Mouse (Mus musculus): ENCODE measurements around the gene Myo1g. TPM values are rescaled to one million over a fixed set of nuclear protein-coding genes. Genes with fewer than 3 reads are reported as not detected.
"Not testable (repeated sequence)": the region's sequence is repeated elsewhere in the genome, so short reads cannot be mapped to it uniquely, and the experiment has no call there.

The Myo1g gene
- polyA plus RNA-seq, 1 experiment: 14.9 TPM

DNA sequence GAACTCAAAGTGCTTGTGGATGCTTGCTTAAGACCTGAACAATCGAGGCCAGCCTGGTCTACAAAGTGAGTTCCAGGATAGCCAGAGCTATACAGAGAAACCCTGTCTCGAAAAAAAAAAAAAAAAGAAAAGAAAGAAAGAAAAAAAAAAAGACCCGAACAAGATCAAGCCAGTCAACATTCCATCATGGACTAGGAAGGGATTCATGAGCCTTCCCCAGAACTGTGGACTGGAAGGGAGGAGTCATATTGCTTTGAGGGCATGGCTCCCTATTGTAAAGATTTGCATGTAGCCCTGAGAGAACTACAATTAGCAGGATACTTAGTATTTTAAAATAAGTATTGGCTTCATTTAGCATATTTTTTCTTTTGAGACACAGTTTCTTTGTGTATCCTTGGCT lies 23.9 kb upstream of the Myo1g start:
- no peak for DNase-seq (ENCODE audit: low read depth, low spot score)
- WGBS: 81% methylated on average over 3 of the region's 3 CpGs

GRCm38 (mm10) chr11:6530746-6531145 lies 10.0 kb upstream of the Myo1g start:
- 86% methylated on average over 3 of the region's 3 CpGs for WGBS
- DNase-seq (ENCODE audit: low read depth, low spot score): no peak

DNA sequence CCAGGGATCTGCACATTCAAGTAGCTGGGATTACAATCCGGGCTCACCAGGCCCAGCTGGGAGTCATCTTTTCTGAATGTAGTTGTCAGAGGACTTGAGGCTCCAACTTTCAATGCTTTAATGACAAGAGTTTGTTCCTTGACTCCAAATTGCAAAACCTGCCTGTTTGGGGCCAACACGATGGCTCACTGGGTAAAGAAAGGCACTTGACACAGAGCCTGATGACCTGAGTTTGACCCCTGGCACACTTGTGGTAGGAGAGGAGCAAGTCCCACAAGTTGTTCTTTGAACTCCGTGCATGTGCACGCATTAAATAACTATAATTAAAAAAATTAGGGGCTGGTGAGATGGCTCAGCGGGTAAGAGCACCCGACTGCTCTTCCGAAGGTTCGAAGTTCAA lies 9.2 kb upstream of the Myo1g start:
- 91% methylated on average over 8 of the region's 8 CpGs for WGBS
- DNase-seq (ENCODE audit: low read depth, low spot score): no peak

DNA sequence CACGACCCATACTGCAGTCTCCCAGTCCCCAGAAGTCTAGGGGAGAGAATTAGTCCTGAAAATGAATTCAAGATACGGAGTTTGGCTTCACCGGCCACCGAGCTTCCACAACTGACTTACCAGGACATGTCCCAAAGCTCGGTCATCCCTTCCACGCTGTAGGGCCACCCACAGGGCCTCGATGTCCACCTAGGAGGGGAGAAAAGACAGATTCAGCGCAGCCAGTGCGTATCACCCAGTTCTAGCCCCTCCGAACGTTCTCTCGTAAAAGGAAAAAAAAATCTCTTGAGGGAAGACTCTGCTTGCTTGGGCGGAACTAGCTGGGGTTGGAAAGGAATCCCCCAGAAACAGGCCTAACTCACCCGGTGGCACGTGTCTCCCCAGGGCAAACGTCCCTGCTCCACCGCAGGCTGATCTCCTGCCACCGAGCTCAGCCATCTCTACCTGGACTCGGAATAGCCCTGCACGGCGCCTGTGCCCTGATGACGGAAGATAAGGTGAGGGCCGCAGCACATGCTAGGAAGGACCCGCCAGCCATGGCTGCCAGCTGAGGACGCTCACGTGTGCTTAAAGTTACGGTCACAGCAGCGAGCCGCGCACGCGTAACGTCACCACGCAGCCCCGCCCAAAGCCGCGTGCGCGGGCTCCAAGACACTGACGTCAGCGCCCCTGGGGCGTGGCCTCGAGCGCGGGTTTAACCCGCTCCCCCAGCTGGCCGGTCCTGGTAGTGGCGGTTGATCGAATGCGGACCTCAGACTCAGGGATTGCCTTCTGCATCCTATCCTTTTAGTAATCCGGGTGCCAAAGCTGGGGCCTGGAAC lies 7.6 kb upstream of the Myo1g start:
- WGBS: under 1% methylated on average over 51 of the region's 51 CpGs
- peak; percentile 96 for DNase-seq (ENCODE audit: low read depth, low spot score)

- 10% methylated on average over 10 of the region's 10 CpGs for whole genome bisulfite sequencing
- DNase-seq (ENCODE audit: low read depth, low spot score): no peak
Measured at GRCm38 (mm10) chr11:6527256-6528185, 6.8 kb upstream of the Myo1g start.

- WGBS: 19% methylated on average over 13 of the region's 16 CpGs
- DNase-seq (ENCODE audit: low read depth, low spot score): not testable (repeated sequence)
Measured at GRCm38 (mm10) chr11:6526526-6527255, 5.9 kb upstream of the Myo1g start.

DNA sequence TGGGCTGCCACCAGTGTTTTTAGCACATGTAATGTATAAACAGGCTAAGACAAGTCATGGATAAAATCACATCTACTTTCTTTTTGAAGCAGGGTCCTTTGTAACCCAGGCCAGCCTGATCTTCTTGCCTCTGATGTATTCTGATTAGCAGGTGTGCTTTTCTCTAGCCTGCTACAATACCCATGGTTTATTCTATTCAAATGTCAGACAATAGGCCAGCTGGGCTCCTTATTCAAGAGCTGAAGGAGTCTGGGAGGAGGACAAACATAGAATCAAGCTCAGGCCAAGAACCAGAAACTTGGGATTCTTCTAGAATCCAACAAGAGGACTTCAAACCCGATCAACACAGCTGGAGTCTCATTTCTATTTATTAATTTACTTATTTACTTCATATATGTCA lies 4.5 kb upstream of the Myo1g start:
- WGBS: 87% methylated on average over 1 of the region's 1 CpGs
- DNase-seq (ENCODE audit: low read depth, low spot score): no peak

- DNase-seq (ENCODE audit: low read depth, low spot score): no peak
- WGBS: 84% methylated on average over 4 of the region's 4 CpGs
Measured at GRCm38 (mm10) chr11:6524880-6525238, 4.1 kb upstream of the Myo1g start.

GRCm38 (mm10) chr11:6524165-6524879 lies 3.6 kb upstream of the Myo1g start:
- DNase-seq (ENCODE audit: low read depth, low spot score): no peak
- 85% methylated on average over 8 of the region's 8 CpGs for WGBS

DNA sequence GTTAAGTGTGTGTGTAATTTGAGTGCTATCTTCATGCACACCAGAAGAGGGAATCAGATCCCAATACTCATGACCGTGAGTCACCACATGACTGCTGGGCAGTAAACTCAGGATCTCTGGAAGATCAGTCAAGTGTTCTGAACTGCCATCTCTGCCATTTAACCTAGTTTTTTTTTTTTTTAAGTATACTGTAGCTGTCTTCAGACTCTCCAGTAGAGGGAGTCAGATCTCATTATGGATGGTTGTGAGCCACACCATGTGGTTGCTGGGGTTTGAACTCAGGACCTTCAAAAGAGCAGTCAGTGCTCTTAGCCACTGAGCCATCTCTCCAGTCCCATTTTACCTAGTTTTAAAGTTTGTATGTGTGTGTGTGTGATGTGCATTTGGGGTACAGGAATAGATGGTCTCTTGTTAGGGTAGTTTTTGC lies 2.9 kb upstream of the Myo1g start:
- 26% methylated on average over 1 of the region's 1 CpGs for WGBS
- DNase-seq (ENCODE audit: low read depth, low spot score): no peak

DNA sequence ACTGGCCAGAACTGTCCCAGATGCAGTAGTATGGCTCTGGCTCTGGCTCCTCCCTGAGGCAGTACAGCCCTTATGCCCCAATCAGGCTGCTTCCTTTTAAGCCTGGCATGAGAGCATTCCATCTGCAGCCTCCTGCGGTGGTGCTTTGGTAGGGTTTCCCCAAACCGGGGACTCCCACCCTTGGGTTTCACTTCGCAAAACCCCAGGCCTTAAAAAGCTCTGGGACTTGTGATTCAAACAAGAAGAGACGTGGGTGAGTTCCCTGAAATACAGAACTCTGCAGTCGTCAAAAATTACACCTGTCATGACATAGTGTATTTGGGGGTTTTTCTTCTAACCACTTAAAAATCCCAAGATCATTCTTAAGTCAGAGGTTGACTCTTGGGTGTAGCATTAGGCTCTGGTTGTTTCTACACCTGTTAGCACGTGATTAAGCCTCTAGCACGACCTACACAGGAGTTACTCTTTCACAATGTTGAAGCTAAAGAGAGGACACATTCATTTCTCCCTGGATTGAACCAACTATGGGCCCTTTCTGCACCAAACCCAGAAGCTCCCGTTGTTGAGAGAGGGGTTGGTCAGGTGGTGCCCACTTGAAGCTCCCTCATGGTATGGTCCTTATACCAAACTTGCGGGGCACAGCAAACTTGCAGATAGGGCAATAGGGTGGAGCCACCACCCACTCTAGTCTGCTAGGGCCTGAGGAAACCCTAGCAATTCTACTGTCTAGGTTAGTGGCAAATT lies 2.2 kb upstream of the Myo1g start:
- 75% methylated on average over 9 of the region's 9 CpGs for WGBS
- no peak for DNase-seq (ENCODE audit: low read depth, low spot score)

DNA sequence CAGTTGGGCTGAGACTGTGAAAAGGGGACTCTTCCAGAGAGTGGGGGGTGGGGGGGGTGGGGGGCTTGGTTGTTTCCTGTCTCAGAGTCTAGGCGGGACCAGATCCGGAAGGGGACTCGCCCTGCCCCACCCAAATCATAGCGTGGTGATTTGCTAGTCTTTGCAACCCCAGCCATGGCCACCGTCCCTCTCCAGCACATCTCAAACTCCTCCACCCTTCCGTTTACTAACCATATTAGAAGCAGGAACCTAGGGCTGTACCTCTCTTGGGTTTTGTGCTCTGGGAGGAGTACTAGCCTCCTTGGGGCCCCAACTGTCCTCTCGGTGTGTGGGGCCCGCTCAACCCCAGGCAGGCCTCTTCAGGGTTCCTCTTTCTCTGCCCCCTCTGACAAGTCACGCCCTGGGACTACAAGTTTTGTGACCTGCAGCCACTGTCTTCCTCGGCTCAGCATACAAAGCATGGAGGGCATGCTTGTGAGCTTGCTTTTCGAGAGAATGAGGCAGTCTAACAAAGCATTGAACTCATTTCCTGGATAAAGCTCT lies 1.2 kb downstream of the Myo1g start:
- WGBS: 43% methylated on average over 11 of the region's 11 CpGs
- no peak for DNase-seq (ENCODE audit: low read depth, low spot score)

- no peak for DNase-seq (ENCODE audit: low read depth, low spot score)
- WGBS: 69% methylated on average over 7 of the region's 7 CpGs
Measured at GRCm38 (mm10) chr11:6514837-6515236, 5.9 kb downstream of the Myo1g start.

DNA sequence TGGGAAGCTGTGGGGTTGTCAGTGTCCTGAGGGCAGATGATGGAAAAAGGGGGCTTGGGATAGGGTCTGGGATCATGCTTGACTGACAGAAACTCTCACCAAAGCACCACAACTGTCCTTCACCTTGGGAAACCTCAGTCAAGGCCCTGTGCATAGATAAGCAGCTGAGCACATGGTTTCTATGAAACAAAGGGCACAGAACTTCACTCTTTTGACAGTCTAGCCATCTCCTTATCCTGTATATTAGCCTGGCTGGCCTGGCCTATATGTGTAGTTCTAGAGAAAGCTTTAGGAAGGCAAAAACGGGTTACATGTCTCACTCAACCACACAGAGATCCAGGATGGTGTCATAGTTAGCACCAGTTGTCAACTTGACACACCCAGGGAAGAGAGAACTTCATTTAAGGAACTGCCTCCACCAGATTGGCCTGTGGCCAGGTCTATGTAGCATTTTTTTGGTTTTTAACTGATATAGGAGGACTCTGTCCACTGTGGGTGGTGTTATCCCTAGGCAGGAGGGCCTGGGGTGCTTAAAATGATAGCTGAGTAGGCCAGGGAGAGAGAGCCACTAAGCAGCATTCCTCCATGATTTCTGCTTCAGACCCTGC lies 12.4 kb downstream of the Myo1g start:
- no peak for DNase-seq (ENCODE audit: low read depth, low spot score)
- 48% methylated on average over 1 of the region's 1 CpGs for WGBS

DNA sequence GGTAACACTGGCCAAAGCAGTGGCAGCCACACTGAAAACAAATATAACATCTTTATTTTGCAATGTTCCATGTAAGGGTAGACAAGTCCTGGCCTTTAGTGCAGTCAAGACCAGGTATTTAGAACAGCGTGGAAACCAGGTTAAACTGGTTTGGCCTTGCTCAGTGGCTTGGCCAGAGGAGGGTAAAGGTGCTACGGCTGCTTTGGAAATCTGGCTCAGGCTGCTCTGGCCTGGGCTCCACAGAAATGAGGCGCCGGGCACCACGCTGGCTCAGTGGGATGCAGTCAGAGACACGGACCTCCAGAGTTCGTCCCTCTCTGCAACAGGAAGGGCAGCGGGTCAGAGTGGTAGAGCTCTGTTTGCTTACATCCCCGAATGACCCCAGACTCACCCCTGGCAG lies 14.2 kb downstream of the Myo1g start:
- 77% methylated on average over 9 of the region's 9 CpGs for WGBS
- no peak for DNase-seq (ENCODE audit: low read depth, low spot score)

DNA sequence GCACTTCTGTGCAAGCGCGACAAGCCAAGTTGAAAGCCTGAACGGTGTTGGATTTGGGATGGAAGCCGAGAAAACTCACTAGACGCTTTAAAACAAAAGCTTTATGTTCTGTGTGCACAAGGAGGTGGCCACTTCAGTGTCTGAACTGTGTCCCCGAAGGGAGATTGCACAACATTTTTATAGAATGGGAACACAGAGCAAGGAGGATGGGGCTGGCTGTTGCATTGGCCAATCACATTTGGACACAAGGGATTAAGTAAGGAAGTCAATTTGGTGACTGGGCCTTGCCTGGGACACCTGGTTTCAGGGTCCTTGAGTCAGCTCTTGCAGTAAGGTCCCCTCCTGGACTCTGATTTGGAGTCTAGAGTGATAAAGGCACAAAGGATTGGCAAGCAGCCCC lies 16.1 kb downstream of the Myo1g start:
- WGBS: 24% methylated on average over 6 of the region's 6 CpGs
- DNase-seq (ENCODE audit: low read depth, low spot score): peak; percentile 70

DNA sequence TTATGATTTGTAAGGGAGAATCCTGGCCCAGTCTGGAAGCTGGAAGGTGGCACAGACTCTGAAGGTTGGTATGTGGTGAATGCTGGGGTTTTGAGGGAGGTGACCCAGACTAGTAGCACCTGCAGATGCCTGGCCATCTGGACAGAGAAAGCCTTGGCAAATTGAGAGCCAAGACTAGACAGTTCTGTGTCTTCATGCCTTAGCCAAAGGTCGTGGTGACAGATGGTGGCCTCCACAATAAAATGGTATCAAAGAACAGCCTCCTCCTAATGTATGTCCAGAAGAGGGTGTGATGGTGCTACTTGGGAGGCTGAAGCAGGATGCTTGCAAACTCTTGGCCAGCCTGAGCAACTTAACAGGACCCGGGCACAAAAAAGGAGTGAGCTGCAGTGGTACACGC lies 16.5 kb downstream of the Myo1g start:
- no peak for DNase-seq (ENCODE audit: low read depth, low spot score)
- WGBS: 24% methylated on average over 3 of the region's 3 CpGs

DNA sequence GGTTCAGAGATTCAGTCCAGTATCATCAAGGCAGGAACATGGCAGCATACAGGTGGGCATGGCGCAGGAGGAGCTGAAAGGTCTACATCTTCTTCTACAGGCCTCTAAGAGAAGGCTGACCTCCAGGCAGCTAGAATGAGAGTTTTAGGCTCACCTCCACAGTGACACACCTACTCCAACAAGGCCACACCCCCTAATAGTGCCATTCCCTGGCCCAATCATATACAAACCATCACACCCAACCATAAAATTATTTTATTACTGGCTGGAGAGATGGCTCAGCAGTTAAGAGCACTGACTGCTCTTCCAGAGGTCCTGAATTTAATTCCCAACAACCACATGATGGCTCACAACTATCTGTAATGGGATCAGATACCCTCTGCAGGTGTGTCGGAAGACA lies 18.3 kb downstream of the Myo1g start:
- WGBS: 78% methylated on average over 2 of the region's 2 CpGs

More for the DNA sequence above, 18.3 kb downstream of the Myo1g start:
- no peak for DNase-seq (ENCODE audit: low read depth, low spot score)
